Mouse (Mus musculus) forebrain, embryonic 11.5 days (tissue): ENCODE results near the gene Srrt. TPM values are rescaled to one million over a fixed set of nuclear protein-coding genes. Genes with fewer than 3 reads are reported as not detected.
A peak's percentile ranks its signal among the peaks of the same experiment; 100 is the strongest.

ENCODE experiments used
- ATAC-seq: fragments of 200-750 bp; cut with Nextera tagmentation; replicated peaks from 2 replicates; pipeline ENCODE4 v1.8.0; 2017; ENCODE audit warnings: moderate TSS enrichment; ENCODE audit not compliant: low FRiP score
- DNase-seq: peaks from one replicate; pipeline ENCODE4 v3.0.0-alpha.2; 2017; ENCODE audit warnings: low spot score
- H3K27ac ChIP-seq: fragments of 300-500 bp; sonication (generic); 2 replicates; pipeline ENCODE4 v1.5.1; 2014; ENCODE audit warnings: low read depth, low read length
- H3K27me3 ChIP-seq: fragments of 300-500 bp; sonication (generic); 2 replicates; pipeline ENCODE4 v1.6.1; 2014; ENCODE audit warnings: mild to moderate bottlenecking, low read length, mixed read lengths; ENCODE audit not compliant: control insufficient read depth, insufficient read depth
- H3K36me3 ChIP-seq: fragments of 300-500 bp; sonication (generic); 2 replicates; pipeline ENCODE4 v1.6.1; 2014; ENCODE audit warnings: mild to moderate bottlenecking, low read length, moderate library complexity, mixed read lengths; ENCODE audit not compliant: control insufficient read depth, insufficient read depth
- H3K4me1 ChIP-seq: fragments of 300-500 bp; sonication (generic); replicated peaks from 2 replicates; pipeline ENCODE4 v1.6.1; 2014; ENCODE audit warnings: low read length, mixed read lengths; ENCODE audit not compliant: control insufficient read depth, insufficient read depth
- H3K4me2 ChIP-seq: fragments of 300-500 bp; sonication (generic); 2 replicates; pipeline ENCODE4 v1.6.1; 2014; ENCODE audit warnings: low read depth, mild to moderate bottlenecking, low read length, moderate library complexity, mixed read lengths; ENCODE audit not compliant: severe bottlenecking
- H3K4me3 ChIP-seq: fragments of 300-500 bp; sonication (generic); 2 replicates; pipeline ENCODE4 v1.5.1; 2014; ENCODE audit warnings: low read depth, low read length
- H3K9ac ChIP-seq: fragments of 300-500 bp; sonication (generic); 2 replicates; pipeline ENCODE4 v1.6.1; 2014; ENCODE audit warnings: low read length
- H3K9me3 ChIP-seq: fragments of 300-500 bp; sonication (generic); 2 replicates; pipeline ENCODE4 v1.6.1; 2016; ENCODE audit warnings: low read length, mixed read lengths; ENCODE audit not compliant: control insufficient read depth
- WGBS: fragments of 180-500 bp; shearing (Covaris S2); extraction: QIAGEN DNeasy Blood & Tissue Kit; methylation state at CpG from one replicate; pipeline ENCODE4 v1.1.7; 2014; 5-methylcytosine and 5-hydroxymethylcytosine counted together
- polyA plus RNA-seq: library from polyadenylated mRNA; unstranded; fragments of >200 nt; fragmentation: Nextera tagmentation; extraction: Ambion mirVana; gene quantifications from 2 replicates; pipeline ENCODE4 v1.2.1, GENCODE M21; 2014

Gene Srrt
- polyA plus RNA-seq, 1 experiment from 2014 or later = 190 TPM

GRCm38 (mm10) chr5:137289591-137290365, 17.7 kb downstream of the Srrt start:
- Histone ChIP-seq H3K9ac (no peak overlapping the region), H3K27ac (no peak overlapping the region), H3K4me1 (peaks cover 15% of the 10 kb centered on the region), H3K4me3 (0 out of 2 replicates have a peak overlapping the region, but pooled peaks have one; percentile 4), H3K36me3 (no peaks in the 10 kb centered on the region; the same call in 1 of the 2 replicates), H3K4me2 (no peak overlapping the region; the same call in 1 of the 2 replicates), H3K9me3 (no peaks in the 10 kb centered on the region), H3K27me3 (peaks cover 37% of the 10 kb centered on the region)
- DNase-seq = no peak
- ATAC-seq = no peak
- WGBS = 49% methylated on average over 13 of the region's 13 CpGs

GRCm38 (mm10) chr5:137288999-137289470, 18.4 kb downstream of the Srrt start:
- H3K4me3 ChIP-seq = peak overlapping the region; percentile 41
- peak overlapping the region; percentile 88 for H3K4me2 ChIP-seq
- peaks cover 37% of the 10 kb centered on the region for H3K27me3 ChIP-seq
- ATAC-seq = no peak
- peaks cover 13% of the 10 kb centered on the region for H3K4me1 ChIP-seq
- no peak overlapping the region for H3K27ac ChIP-seq
- DNase-seq = peak; percentile 81
- H3K36me3 ChIP-seq = no peaks in the 10 kb centered on the region
- H3K9me3 ChIP-seq = no peaks in the 10 kb centered on the region
- H3K9ac ChIP-seq = no peak overlapping the region
- WGBS = 1% methylated on average over 25 of the region's 25 CpGs

GRCm38 (mm10) chr5:137287953-137288743, 19.3 kb downstream of the Srrt start:
- Histone ChIP-seq H3K4me1 (peaks cover 13% of the 10 kb centered on the region), H3K27ac (no peak overlapping the region), H3K9ac (peak overlapping the region; percentile 55), H3K36me3 (no peaks in the 10 kb centered on the region), H3K4me2 (peak overlapping the region; percentile 88), H3K4me3 (peak overlapping the region; percentile 41), H3K9me3 (no peaks in the 10 kb centered on the region), H3K27me3 (peaks cover 37% of the 10 kb centered on the region)
- WGBS = 1% methylated on average over 58 of the region's 65 CpGs
- DNase-seq (peak; percentile 73), ATAC-seq (no peak)

GRCm38 (mm10) chr5:137287032-137287952, 20.2 kb downstream of the Srrt start, which contains the start of gene Ache:
Ache (plus strand) TSS chr5:137287519.
- under 1% methylated on average over 40 of the region's 40 CpGs for WGBS
- H3K27me3 ChIP-seq = peaks cover 37% of the 10 kb centered on the region

GRCm38 (mm10) chr5:137286655-137287031, 20.8 kb downstream of the Srrt start:
- no peak overlapping the region for H3K27ac ChIP-seq
- DNase-seq = peak; percentile 94

More at GRCm38 (mm10) chr5:137287032-137287952, 20.2 kb downstream of the Srrt start, which contains the start of gene Ache:
- Histone ChIP-seq H3K27ac (no peak within 1 kb of the TSS), H3K36me3 (no peaks in the 10 kb centered on the region), H3K9ac (peak within 1 kb of the TSS; percentile 55), H3K9me3 (no peaks in the 10 kb centered on the region), H3K4me2 (peak within 1 kb of the TSS; percentile 88), H3K4me3 (peak within 1 kb of the TSS; percentile 41), H3K4me1 (peaks cover 13% of the 10 kb centered on the region)
- peak; percentile 75 for DNase-seq
- ATAC-seq = peak; percentile 49

GRCm38 (mm10) chr5:137285986-137286385, 21.5 kb downstream of the Srrt start:
- H3K4me1 ChIP-seq = peaks cover 13% of the 10 kb centered on the region
- H3K9me3 ChIP-seq = no peaks in the 10 kb centered on the region
- 55% methylated on average over 7 of the region's 7 CpGs for WGBS
- ATAC-seq (no peak), DNase-seq (no peak)
- no peak overlapping the region for H3K4me3 ChIP-seq
- no peak overlapping the region for H3K9ac ChIP-seq
- H3K27me3 ChIP-seq = peaks cover 33% of the 10 kb centered on the region
- H3K36me3 ChIP-seq = no peaks in the 10 kb centered on the region
- H3K4me2 ChIP-seq = no peak overlapping the region
- H3K27ac ChIP-seq = no peak overlapping the region

More at GRCm38 (mm10) chr5:137286655-137287031, 20.8 kb downstream of the Srrt start:
- Histone ChIP-seq H3K27me3 (peaks cover 35% of the 10 kb centered on the region), H3K9me3 (no peaks in the 10 kb centered on the region), H3K9ac (peak overlapping the region; percentile 52; the same call in 1 of the 2 replicates), H3K4me3 (peak overlapping the region; percentile 41), H3K4me1 (peaks cover 13% of the 10 kb centered on the region), H3K36me3 (no peaks in the 10 kb centered on the region), H3K4me2 (peak overlapping the region; percentile 88)
- under 1% methylated on average over 16 of the region's 16 CpGs for WGBS
- ATAC-seq = peak; percentile 65

- 67% methylated on average over 5 of the region's 5 CpGs for WGBS
- no peak for DNase-seq
Observed at GRCm38 (mm10) chr5:137285045-137285444, 22.4 kb downstream of the Srrt start.

More at GRCm38 (mm10) chr5:137285045-137285444, 22.4 kb downstream of the Srrt start:
- no peak for ATAC-seq
- H3K4me2 ChIP-seq = no peak overlapping the region
- H3K4me3 ChIP-seq = no peak overlapping the region
- H3K9me3 ChIP-seq = no peaks in the 10 kb centered on the region
- H3K27ac ChIP-seq = no peak overlapping the region
- peaks cover 13% of the 10 kb centered on the region for H3K4me1 ChIP-seq
- H3K36me3 ChIP-seq = no peaks in the 10 kb centered on the region
- no peak overlapping the region for H3K9ac ChIP-seq
- H3K27me3 ChIP-seq = peaks cover 26% of the 10 kb centered on the region
